Mouse (Mus musculus): ENCODE results near the gene Svs3b. TPM values are rescaled to one million over a fixed set of nuclear protein-coding genes. Genes with fewer than 3 reads are reported as not detected.
"Not testable (repeated sequence)": the region's sequence is repeated elsewhere in the genome, so short reads cannot be mapped to it uniquely, and the experiment has no call there.

Svs3b gene
- not detected in 2 replicates for polyA plus RNA-seq (2015; fragmentation: Nextera tagmentation; extraction: Ambion mirVana)

DNA sequence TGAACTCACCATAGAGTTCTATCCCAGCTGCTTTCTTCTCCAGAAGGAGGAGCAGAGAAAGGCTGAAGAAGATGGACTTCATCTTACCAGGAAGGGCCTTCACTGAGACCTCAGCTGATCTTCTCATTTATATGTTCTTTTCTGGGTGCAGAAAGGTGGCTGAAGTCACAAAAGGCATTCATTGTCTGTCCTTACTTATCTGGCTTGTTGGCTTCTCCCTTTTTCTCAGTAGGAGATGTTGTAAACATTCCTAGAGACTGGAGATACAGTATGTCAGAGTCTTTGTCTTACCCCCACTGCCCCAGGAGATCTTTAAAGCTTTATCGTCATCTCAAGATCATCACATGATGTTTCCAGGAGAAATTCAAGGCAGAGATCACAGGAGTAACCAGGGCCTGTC is at the start of gene Svs3b:
TSS of gene Svs3b (minus strand) at position 101 of the 400 bp plus-strand sequence.
- H3K4me2 ChIP-seq; H3K9ac ChIP-seq; H3K9me3 ChIP-seq; H3K27me3 ChIP-seq; H3K4me3 ChIP-seq; H3K27ac ChIP-seq (replicated peaks); ATAC-seq (ENCODE audit: low FRiP score, low read depth); H3K4me1 ChIP-seq (replicated peaks); H3K36me3 ChIP-seq: not testable (repeated sequence)
- 78% methylated on average over 1 of the region's 1 CpGs for WGBS

DNA sequence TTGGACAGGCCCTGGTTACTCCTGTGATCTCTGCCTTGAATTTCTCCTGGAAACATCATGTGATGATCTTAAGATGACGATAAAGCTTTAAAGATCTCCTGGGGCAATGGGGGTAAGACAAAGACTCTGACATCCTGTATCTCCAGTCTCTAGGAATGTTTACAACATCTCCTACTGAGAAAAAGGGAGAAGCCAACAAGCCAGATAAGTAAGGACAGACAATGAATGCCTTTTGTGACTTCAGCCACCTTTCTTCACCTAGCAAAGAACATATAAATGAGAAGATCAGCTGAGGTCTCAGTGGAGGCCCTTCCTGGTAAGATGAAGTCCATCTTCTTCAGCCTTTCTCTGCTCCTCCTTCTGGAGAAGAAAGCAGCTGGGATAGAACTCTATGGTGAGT is 32.5 kb upstream of the Svs3b start, which contains the start of gene Svs3a:
TSS of gene Svs3a (plus strand) at position 301 of the 400 bp plus-strand sequence.
- not testable (repeated sequence) for H3K27ac ChIP-seq (replicated peaks); H3K4me3 ChIP-seq; H3K4me1 ChIP-seq (replicated peaks); H3K9me3 ChIP-seq; H3K36me3 ChIP-seq; H3K9ac ChIP-seq; H3K4me2 ChIP-seq; H3K27me3 ChIP-seq; ATAC-seq (ENCODE audit: low FRiP score, low read depth)
- WGBS: 76% methylated on average over 1 of the region's 1 CpGs

DNA sequence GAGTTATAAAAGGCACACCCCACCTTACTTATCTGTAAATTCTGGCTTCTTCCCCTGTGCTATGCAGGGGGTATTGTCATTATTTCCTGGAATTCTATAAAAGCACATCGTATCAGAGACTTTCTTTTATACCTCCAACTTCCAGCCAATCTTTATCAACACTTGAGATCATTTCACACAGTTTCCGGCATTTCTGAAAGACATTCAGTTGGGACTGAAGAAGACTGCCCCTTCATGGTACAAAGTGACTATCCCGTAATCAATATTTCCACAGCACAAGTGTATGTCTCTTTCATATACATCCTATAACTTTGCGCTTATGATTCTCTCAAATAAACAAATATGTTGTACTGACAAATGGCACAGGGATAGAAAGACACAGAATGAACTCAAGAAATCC is 21.9 kb upstream of the Svs3b start, which contains the start of gene Svs4:
TSS of gene Svs4 (minus strand) at position 101 of the 400 bp plus-strand sequence.
- Histone ChIP-seq H3K27me3 (no peaks in the 10 kb centered on the region), H3K4me2 (no peak within 1 kb of the TSS), H3K4me1 (replicated peaks) (no peaks in the 10 kb centered on the region), H3K27ac (replicated peaks) (no peak within 1 kb of the TSS), H3K4me3 (no peak within 1 kb of the TSS), H3K9ac (no peak within 1 kb of the TSS), H3K36me3 (no peaks in the 10 kb centered on the region), H3K9me3 (no peaks in the 10 kb centered on the region)
- WGBS: 92% methylated on average over 4 of the region's 4 CpGs
- ATAC-seq (ENCODE audit: low FRiP score, low read depth): no peak

DNA sequence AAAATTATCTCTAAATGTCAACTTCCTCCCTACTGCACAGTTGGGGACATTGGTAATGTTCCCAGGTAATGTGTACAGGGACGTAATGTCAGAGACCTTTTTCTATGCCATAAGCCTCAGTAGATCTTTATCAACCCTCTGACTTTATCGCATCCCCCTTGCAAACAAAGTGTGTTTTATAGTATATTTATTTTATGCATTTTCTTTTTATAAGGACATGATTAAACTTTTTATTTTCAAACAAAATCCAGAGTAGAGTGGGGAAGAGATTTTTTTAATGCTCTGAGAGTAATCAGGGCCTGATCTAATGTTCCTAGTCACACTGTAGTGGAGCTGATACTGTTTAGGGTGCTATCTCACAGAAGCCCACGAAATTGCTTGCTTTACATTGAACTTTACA is 18.1 kb downstream of the Svs3b start, which contains the start of gene Svs2:
TSS of gene Svs2 (minus strand) at position 101 of the 400 bp plus-strand sequence.
- Histone ChIP-seq H3K36me3 (no peaks in the 10 kb centered on the region), H3K4me2 (no peak within 1 kb of the TSS), H3K4me1 (replicated peaks) (no peaks in the 10 kb centered on the region), H3K9me3 (no peaks in the 10 kb centered on the region), H3K9ac (no peak within 1 kb of the TSS), H3K27me3 (no peaks in the 10 kb centered on the region), H3K4me3 (no peak within 1 kb of the TSS), H3K27ac (replicated peaks) (no peak within 1 kb of the TSS)
- 83% methylated on average over 3 of the region's 3 CpGs for WGBS
- no peak for ATAC-seq (ENCODE audit: low FRiP score, low read depth)

DNA sequence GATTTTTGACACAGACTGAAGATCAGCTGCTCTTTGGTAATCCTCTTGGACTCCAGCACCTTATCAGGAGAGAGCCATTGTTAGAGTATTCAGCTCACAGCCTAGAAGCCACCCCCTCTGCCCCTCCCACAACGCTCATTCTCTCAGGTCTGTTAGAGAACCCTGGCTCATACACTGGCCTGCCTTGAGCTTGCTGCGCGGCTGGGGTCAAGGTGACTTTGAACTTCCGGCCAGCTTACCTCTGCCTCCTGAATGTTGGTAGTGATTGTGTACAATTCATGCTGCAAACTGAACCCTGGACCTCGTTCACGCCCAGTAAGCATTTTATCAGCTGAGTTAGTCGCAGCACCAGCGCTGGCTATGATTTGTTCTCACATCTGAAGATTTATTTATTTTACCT is 23.8 kb downstream of the Svs3b start:
- ATAC-seq (ENCODE audit: low FRiP score, low read depth): no peak
- Histone ChIP-seq H3K9ac (no peak overlapping the region), H3K9me3 (no peaks in the 10 kb centered on the region), H3K4me2 (no peak overlapping the region), H3K27me3 (no peaks in the 10 kb centered on the region), H3K27ac (replicated peaks) (no peak overlapping the region), H3K4me1 (replicated peaks) (no peaks in the 10 kb centered on the region), H3K4me3 (no peak overlapping the region), H3K36me3 (no peaks in the 10 kb centered on the region)
- 92% methylated on average over 8 of the region's 8 CpGs for WGBS

DNA sequence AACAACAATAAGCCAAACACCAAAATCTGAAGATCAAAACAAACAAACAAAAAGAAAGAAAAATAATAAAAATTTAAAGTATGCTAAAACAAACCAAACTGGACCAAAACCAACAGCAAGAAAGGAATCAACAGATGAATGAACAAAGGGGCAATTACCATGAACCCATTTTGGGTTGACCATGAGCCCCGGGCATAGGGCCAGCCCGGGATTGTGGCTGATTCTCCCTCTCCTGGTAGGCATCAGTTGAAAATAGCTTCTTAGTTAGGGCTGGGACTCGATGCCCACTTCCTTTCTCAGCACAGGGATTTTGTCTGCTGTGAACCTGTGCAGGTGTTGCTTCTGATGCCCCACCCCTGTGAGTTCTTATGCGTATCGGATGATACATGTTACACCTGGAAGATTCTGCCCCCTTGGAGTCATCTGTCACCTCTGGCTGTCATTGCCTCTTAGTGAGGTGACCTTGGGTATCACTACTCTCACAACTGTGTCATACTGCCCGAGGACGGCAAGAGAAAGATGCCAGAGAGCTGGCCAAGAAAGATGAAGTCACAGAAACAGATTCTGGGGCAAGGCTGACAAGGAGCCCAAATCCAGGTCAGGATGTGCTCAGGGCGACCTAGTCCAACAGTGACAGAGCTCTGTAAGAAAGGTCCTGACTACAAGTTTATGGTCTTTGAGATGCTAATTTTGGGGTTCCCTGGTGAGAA is 27.9 kb downstream of the Svs3b start:
- no peak for ATAC-seq (ENCODE audit: low FRiP score, low read depth)
- H3K4me2 ChIP-seq: no peak overlapping the region
- H3K36me3 ChIP-seq: no peaks in the 10 kb centered on the region
- no peak overlapping the region for H3K27ac ChIP-seq (replicated peaks)
- H3K4me3 ChIP-seq: no peak overlapping the region
- WGBS: 88% methylated on average over 8 of the region's 8 CpGs
- H3K9ac ChIP-seq: no peak overlapping the region
- no peaks in the 10 kb centered on the region for H3K27me3 ChIP-seq
- H3K4me1 ChIP-seq (replicated peaks): no peaks in the 10 kb centered on the region
- H3K9me3 ChIP-seq: no peaks in the 10 kb centered on the region

DNA sequence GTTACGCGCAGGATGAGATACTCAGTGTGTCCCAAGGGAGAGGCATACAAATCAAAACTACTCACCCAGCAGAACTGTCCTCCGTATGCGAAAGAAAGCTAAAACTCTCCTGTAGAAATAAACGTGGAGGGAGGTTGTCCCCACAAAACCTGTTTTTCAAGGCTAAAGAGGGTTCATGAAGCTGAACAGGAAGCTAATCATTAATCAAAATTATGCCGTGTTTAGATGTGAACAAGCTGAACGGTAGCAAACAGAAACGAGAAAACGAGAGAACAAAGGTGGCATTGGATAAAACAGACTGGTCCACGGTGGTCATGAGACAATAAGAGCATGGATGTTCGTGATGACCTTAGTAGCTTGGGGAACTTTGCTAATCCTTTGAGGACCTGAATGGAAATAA is 34.9 kb downstream of the Svs3b start, which contains the start of gene Wfdc15b:
TSS of gene Wfdc15b (minus strand) at position 139 of the 400 bp plus-strand sequence.
- no peak within 1 kb of the TSS for H3K27ac ChIP-seq (replicated peaks)
- H3K9ac ChIP-seq: no peak within 1 kb of the TSS
- no peaks in the 10 kb centered on the region for H3K4me1 ChIP-seq (replicated peaks)
- no peak for ATAC-seq (ENCODE audit: low FRiP score, low read depth)
- no peaks in the 10 kb centered on the region for H3K36me3 ChIP-seq
- H3K4me3 ChIP-seq: no peak within 1 kb of the TSS
- H3K4me2 ChIP-seq: no peak within 1 kb of the TSS
- H3K9me3 ChIP-seq: no peaks in the 10 kb centered on the region
- H3K27me3 ChIP-seq: no peaks in the 10 kb centered on the region
- 79% methylated on average over 11 of the region's 11 CpGs for WGBS

DNA sequence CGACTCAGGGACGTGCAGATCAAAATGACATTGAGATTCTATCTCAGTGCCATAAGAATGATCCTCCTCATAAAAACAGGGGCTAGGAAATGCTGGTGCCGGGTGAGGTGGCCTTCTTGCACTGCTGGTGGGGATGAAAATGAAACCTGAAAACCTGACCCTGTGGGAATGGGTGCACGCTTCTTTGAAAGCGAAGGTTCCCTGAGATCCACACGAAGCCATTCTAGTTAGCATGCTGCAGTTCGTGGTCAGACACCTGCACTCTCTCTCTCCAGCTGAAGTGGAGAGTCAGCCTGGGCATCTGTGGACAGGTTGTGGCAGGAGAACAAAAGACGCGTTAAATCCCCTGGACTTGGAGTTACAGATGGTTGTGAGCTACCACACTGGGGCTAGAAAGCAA is 37.1 kb downstream of the Svs3b start:
- no peak overlapping the region for H3K9ac ChIP-seq
- no peaks in the 10 kb centered on the region for H3K27me3 ChIP-seq
- no peak overlapping the region for H3K4me2 ChIP-seq
- H3K27ac ChIP-seq (replicated peaks): no peak overlapping the region
- H3K4me1 ChIP-seq (replicated peaks): no peaks in the 10 kb centered on the region
- WGBS: 92% methylated on average over 9 of the region's 9 CpGs
- no peaks in the 10 kb centered on the region for H3K9me3 ChIP-seq
- no peaks in the 10 kb centered on the region for H3K36me3 ChIP-seq
- ATAC-seq (ENCODE audit: low FRiP score, low read depth): no peak
- H3K4me3 ChIP-seq: no peak overlapping the region

DNA sequence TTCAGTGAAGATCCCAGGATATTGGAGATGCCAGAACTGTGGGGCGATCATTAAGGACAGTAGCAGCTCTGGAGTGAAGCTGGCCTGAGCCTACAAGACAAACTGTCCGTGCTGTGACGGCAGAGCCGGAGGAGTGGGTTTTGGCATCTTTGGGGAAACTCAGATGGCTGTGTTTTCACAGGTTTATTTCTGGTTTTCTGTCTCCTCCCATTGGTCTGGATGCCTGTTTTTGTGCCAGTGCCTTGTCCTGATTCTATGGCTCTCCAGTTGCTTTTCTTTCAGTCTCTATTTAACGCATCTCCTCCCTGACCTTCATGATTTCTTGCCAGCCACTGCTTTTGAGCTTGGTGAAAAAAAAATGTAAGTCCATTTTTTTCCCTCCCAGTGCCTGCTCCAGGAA is 43.7 kb downstream of the Svs3b start:
- Histone ChIP-seq H3K36me3 (no peaks in the 10 kb centered on the region), H3K4me1 (replicated peaks) (no peaks in the 10 kb centered on the region), H3K27ac (replicated peaks) (no peak overlapping the region), H3K9ac (no peak overlapping the region), H3K27me3 (no peaks in the 10 kb centered on the region), H3K4me3 (no peak overlapping the region), H3K9me3 (no peaks in the 10 kb centered on the region), H3K4me2 (no peak overlapping the region)
- no peak for ATAC-seq (ENCODE audit: low FRiP score, low read depth)
- 74% methylated on average over 5 of the region's 5 CpGs for WGBS

DNA sequence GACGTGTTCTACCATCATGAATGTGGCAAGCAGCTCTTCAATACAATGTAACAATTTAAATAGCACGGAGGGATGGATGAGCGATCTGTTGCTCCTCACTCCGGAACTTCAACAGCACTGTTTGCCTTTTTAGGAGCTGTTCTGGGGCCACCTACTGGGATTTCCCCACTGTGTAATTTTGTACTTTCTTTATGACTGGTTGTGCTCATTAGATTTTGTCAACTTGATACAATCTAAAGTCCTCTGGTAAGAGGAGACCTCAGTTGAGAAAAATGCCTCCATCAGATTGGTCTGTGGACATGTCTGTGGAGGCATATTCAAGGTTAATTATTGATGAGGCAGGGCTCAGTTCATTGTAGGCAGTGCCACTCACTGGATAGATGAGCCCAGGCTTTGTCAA is 45.5 kb downstream of the Svs3b start:
- 88% methylated on average over 4 of the region's 4 CpGs for WGBS
- ATAC-seq (ENCODE audit: low FRiP score, low read depth): no peak
- no peaks in the 10 kb centered on the region for H3K36me3 ChIP-seq
- no peak overlapping the region for H3K4me2 ChIP-seq
- H3K4me3 ChIP-seq: no peak overlapping the region
- no peak overlapping the region for H3K9ac ChIP-seq
- no peak overlapping the region for H3K27ac ChIP-seq (replicated peaks)
- H3K4me1 ChIP-seq (replicated peaks): no peaks in the 10 kb centered on the region
- H3K27me3 ChIP-seq: no peaks in the 10 kb centered on the region
- no peaks in the 10 kb centered on the region for H3K9me3 ChIP-seq

DNA sequence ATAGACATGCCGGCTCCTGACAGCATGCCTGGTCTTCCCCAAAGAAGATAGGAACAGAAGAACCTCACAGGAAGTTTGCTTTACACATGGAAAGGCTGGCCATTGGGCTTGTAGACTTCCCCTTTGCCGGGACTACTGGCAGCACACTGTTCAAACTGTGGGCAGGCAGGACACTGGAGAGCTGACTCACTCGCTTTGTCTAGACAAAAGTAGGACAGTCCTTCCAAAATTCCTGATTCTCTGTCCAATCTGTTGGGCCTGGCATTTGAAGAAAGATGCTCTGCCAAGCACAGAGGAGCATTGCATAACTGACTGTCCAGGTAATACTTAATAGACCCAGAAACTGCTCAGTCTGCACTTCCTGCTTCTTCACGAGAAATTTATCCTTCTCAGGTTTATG is 49.8 kb downstream of the Svs3b start:
- no peaks in the 10 kb centered on the region for H3K9me3 ChIP-seq
- H3K36me3 ChIP-seq: no peaks in the 10 kb centered on the region
- ATAC-seq (ENCODE audit: low FRiP score, low read depth): no peak
- no peak overlapping the region for H3K27ac ChIP-seq (replicated peaks)
- no peaks in the 10 kb centered on the region for H3K4me1 ChIP-seq (replicated peaks)
- WGBS: 86% methylated on average over 4 of the region's 4 CpGs
- H3K4me2 ChIP-seq: no peak overlapping the region
- no peak overlapping the region for H3K9ac ChIP-seq
- H3K4me3 ChIP-seq: no peak overlapping the region
- no peaks in the 10 kb centered on the region for H3K27me3 ChIP-seq

DNA sequence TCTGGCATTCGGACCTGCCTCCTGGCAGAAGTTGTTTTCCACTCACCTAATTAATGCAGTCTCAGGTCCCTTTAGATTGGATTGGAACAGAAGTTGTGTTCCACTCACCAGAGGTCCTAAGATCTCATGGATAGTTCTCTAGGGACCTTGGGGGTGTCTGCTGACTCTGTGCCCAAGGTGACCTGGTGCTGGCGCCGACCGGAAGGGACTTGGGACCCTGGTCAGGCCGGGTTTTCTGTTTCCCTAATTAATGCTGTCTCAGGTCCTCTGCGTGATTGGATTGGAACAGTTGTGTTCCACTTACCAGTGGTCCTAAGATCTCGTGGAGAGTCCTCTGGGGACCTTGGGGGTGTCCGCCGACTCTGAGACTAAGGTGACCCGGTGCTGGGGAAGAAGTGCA is 50.4 kb downstream of the Svs3b start:
- 94% methylated on average over 10 of the region's 10 CpGs for WGBS
- not testable (repeated sequence) for ATAC-seq (ENCODE audit: low FRiP score, low read depth)

More for the DNA sequence above, 50.4 kb downstream of the Svs3b start:
- H3K4me3 ChIP-seq; H3K27ac ChIP-seq (replicated peaks); H3K4me1 ChIP-seq (replicated peaks); H3K9me3 ChIP-seq; H3K4me2 ChIP-seq; H3K27me3 ChIP-seq; H3K36me3 ChIP-seq; H3K9ac ChIP-seq: not testable (repeated sequence)

Data from hindbrain, embryonic 15.5 days (tissue).